ENCODE assay signal across 7 mouse cellular contexts in the genomic region with DNA sequence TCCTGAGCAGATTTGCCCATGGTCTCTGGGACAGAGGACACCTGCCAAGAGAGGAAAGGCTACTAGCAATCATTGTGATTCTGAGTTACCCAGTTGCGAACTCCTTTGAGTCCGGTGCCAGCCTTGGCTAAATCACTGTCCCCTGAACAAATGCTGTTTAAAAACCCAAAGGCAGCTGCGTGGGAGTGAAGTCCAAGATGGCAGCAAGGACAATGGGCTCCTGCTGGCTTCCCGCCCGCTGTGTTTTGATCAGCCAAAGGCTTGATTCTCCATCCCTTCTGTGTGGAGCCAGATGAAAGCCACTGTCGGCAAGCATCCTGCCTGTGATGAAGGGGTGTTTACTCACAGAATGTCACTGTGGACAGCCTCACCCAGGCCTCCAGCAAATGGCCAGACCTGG.
DNase-seq lines count a peak whose midpoint lies in the region.

No protein-coding gene starts in this region.

- DNase-seq in Muller cell, postnatal 12 days (ENCODE audit: inconsistent ontology term): peak; percentile 90
- peak; percentile 49 for DNase-seq in brain, adult 2 months (ENCODE audit: low read depth, low spot score)
- DNase-seq in layer of hippocampus, adult 18-20 months (ENCODE audit: low spot score in 2 of 2): peak; percentile 17 to 57
- peak; percentile 30 for DNase-seq in mesoderm, embryonic 11.5 days (ENCODE audit: low read depth, low spot score)
- no peak for DNase-seq in urinary bladder, postnatal 14 days (ENCODE audit: low spot score)
- no peak for DNase-seq in heart, postnatal 4 days
- DNase-seq in heart, embryonic 10.5 days (ENCODE audit: low spot score): no peak

- no peaks in the 10 kb centered on the region for H3K9me3 ChIP-seq in heart, embryonic 10.5 days

- H3K4me1 ChIP-seq in heart, embryonic 10.5 days: no peaks in the 10 kb centered on the region

- H3K36me3 ChIP-seq in heart, embryonic 10.5 days: no peaks in the 10 kb centered on the region

- H3K4me3 ChIP-seq in heart, embryonic 10.5 days: no peak overlapping the region

- no peak overlapping the region for H3K27ac ChIP-seq in heart, embryonic 10.5 days

- 64% methylated on average over 6 of the region's 6 CpGs for WGBS in heart, embryonic 10.5 days

- peaks cover 16% of the 10 kb centered on the region for H3K27me3 ChIP-seq in heart, embryonic 10.5 days (ENCODE audit: insufficient read depth, poor library complexity, severe bottlenecking)

Comparison
In these comparisons a context has a peak if more than half of its experiments do, and no peak if none do; other contexts are left out.
1. DNase-seq: peak in Muller cell, postnatal 12 days (single experiment), brain, adult 2 months (single experiment), layer of hippocampus, adult 18-20 months (2 of 2) and mesoderm, embryonic 11.5 days (single experiment); none in urinary bladder, postnatal 14 days (single experiment), heart, postnatal 4 days (single experiment) and heart, embryonic 10.5 days (single experiment).